Mouse (Mus musculus): Measurements from ENCODE around the gene A930017K11Rik. TPM values are rescaled to one million over a fixed set of nuclear protein-coding genes. Genes with fewer than 3 reads are reported as not detected.

Gene A930017K11Rik
- polyA plus RNA-seq, 1 experiment, result not detected

DNA sequence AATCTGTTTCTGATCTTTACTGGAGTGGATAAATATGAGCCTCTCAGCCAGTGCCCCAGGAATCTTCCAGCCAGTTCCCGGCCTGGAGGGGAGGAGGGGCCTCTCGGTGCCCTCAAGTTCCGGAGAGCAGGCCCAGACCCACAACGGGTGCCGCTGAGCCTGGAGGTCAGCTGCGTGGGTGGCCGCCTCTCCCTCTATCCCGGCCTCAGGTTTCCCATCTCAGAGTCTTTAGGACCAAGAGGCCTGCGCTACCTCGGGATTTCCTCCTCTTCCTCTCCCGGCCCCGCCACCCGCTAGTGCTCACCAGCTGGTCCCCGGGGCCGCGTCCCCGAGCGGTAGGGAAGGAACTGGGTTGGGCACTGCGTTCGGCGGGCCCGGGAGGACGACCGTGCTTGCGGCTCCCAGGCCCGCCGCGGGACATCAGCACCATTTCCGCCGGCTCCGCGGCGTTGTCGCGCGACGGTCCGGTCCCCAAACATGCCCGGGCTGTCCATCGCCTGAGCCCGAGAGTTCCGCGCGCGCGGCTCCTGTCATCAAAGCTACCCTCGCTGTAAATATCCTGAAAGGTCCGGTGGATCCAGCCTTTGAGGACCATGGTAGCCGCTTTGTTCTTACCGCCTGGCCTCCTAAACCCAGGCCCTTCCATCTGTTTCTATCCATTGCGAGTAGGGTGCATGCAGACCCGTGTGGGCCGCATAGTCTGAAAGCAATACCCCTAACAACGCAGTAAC, 10.7 kb downstream of the A930017K11Rik start:
- WGBS, result 3% methylated on average over 54 of the region's 54 CpGs
- no peak for TF ChIP-seq CTCF (IDR thresholded peaks at IDR 0.05; ENCODE audit: control insufficient read depth, insufficient read depth, low read length)
- TF ChIP-seq POLR2A (IDR thresholded peaks at IDR 0.05; ENCODE audit: borderline replicate concordance, control insufficient read depth, low read depth, low read length), result peak; percentile 58; the same call in 1 of the 2 replicates
- Histone ChIP-seq H3K4me1 (ENCODE audit: control insufficient read depth, insufficient read depth, low read length) (peaks cover 4% of the 10 kb centered on the region; the same call in 1 of the 2 replicates), H3K27ac (ENCODE audit: control insufficient read depth, insufficient read depth, low read depth, low read length, poor library complexity) (peak overlapping the region; percentile 86), H3K4me3 (replicated peaks; ENCODE audit: control insufficient read depth, low read depth, low read length) (peak overlapping the region; percentile 96)

- no peak overlapping the region for H3K4me3 ChIP-seq (replicated peaks; ENCODE audit: control insufficient read depth, low read depth, low read length)
- no peaks in the 10 kb centered on the region; the same call in 1 of the 2 replicates for H3K4me1 ChIP-seq (ENCODE audit: control insufficient read depth, insufficient read depth, low read length)
- TF ChIP-seq POLR2A (IDR thresholded peaks at IDR 0.05; ENCODE audit: borderline replicate concordance, control insufficient read depth, low read depth, low read length), result no peak
- no peak for TF ChIP-seq CTCF (IDR thresholded peaks at IDR 0.05; ENCODE audit: control insufficient read depth, insufficient read depth, low read length)
- 94% methylated on average over 1 of the region's 1 CpGs for WGBS
- H3K27ac ChIP-seq (ENCODE audit: control insufficient read depth, insufficient read depth, low read depth, low read length, poor library complexity), result no peak overlapping the region
These were observed 17.8 kb downstream of the A930017K11Rik start for GRCm38 (mm10) chr17:25934526-25934925.

DNA sequence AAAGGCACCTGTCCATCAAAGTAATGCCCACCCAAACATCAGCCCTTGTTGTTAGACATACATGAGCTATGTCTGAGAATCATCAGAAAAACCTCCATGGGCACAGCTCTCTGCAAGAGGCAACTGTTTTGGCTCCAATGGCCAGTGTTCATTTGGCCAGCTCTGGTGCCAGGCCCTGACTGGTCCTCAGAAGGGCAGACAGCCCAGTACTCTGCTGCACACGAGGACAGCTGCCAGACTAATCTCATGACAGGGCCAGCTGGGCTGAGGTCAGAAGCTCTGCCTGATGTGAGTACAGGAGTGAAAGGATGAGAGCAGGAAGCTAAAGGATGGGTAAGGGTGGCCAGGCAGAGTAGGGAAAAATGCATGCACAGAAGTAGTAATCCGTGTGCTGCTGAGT, 27.0 kb downstream of the A930017K11Rik start:
- no peak overlapping the region for H3K27ac ChIP-seq (ENCODE audit: control insufficient read depth, insufficient read depth, low read depth, low read length, poor library complexity)
- TF ChIP-seq POLR2A (IDR thresholded peaks at IDR 0.05; ENCODE audit: borderline replicate concordance, control insufficient read depth, low read depth, low read length), result no peak
- no peak for TF ChIP-seq CTCF (IDR thresholded peaks at IDR 0.05; ENCODE audit: control insufficient read depth, insufficient read depth, low read length)
- whole genome bisulfite sequencing, result 83% methylated on average over 2 of the region's 2 CpGs

DNA sequence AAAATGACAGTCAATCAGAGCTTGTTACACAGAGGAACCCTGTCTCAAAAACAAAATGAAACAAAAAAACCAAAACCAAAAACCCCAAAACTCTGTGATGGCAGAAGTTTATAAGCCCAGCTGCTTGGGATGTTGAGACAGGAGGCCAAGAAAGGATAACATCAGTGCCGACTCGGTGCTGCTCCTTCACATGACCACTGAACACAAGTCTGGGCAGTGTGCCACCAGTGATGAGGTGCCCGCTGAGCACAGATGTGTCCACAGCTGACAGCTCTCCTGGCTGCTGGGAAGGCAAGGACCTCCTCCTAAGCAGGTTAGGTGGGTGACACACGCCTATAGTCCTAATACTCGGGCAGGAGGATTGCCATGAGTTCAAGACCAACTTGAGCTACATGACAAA, 30.2 kb downstream of the A930017K11Rik start:
- no peak overlapping the region for H3K27ac ChIP-seq (ENCODE audit: control insufficient read depth, insufficient read depth, low read depth, low read length, poor library complexity)
- H3K4me3 ChIP-seq (replicated peaks; ENCODE audit: control insufficient read depth, low read depth, low read length), result no peak overlapping the region
- WGBS, result 40% methylated on average over 5 of the region's 5 CpGs
- peaks cover 2% of the 10 kb centered on the region; the same call in 1 of the 2 replicates for H3K4me1 ChIP-seq (ENCODE audit: control insufficient read depth, insufficient read depth, low read length)
- TF ChIP-seq CTCF (IDR thresholded peaks at IDR 0.05; ENCODE audit: control insufficient read depth, insufficient read depth, low read length), result no peak
- TF ChIP-seq POLR2A (IDR thresholded peaks at IDR 0.05; ENCODE audit: borderline replicate concordance, control insufficient read depth, low read depth, low read length), result no peak

More for the DNA sequence above, 27.0 kb downstream of the A930017K11Rik start:
- H3K4me1 ChIP-seq (ENCODE audit: control insufficient read depth, insufficient read depth, low read length), result no peaks in the 10 kb centered on the region
- no peak overlapping the region for H3K4me3 ChIP-seq (replicated peaks; ENCODE audit: control insufficient read depth, low read depth, low read length)

DNA sequence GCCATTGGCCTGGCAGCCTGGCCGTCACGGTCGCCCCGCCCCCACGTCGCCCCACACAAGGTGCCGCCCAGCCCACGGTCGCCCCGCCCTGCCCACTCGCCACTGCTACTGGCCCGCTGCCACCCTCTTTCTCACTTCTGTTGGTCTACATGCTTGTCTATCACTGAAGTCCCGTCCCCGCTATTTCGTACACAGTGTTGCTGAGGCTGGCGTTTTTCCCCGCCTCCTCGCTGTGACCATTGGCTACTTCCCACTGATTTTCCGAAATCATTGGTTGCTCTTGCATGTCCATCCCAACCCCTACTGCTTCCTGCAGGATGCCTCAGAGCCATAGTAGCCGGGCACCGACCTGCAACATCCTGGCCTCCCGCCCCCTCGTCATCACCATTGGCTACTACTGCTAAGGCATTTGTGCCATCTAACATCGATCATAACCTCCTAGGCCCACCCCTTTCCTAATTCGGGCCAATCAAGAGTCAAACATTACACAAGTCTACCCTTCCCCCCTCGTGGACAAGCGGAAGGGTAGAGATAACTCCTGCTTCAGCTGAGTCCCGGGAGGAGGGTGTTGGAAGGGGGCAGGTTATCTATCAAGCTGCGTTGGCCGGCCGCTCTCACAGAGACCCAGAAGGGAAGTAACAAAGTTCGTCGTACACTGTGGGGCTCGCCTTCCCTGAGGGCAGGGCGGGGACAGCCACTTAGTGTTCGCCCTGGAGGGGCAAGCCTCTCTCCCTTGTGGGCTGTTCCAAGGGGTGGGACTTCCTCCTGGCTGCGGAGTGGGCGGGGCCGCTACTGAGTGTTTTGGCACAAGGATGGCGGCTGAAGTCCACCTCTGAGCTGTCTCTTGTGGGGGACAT, 32.4 kb downstream of the A930017K11Rik start:
- Histone ChIP-seq H3K4me3 (replicated peaks; ENCODE audit: control insufficient read depth, low read depth, low read length) (peak overlapping the region; percentile 88), H3K27ac (ENCODE audit: control insufficient read depth, insufficient read depth, low read depth, low read length, poor library complexity) (peak overlapping the region; percentile 94), H3K4me1 (ENCODE audit: control insufficient read depth, insufficient read depth, low read length) (peaks cover 2% of the 10 kb centered on the region; the same call in 1 of the 2 replicates)
- TF ChIP-seq POLR2A (IDR thresholded peaks at IDR 0.05; ENCODE audit: borderline replicate concordance, control insufficient read depth, low read depth, low read length), result peak; percentile 43; the same call in 1 of the 2 replicates
- 0 out of 2 replicates have a peak, but pooled peaks have one; percentile 8 for TF ChIP-seq CTCF (IDR thresholded peaks at IDR 0.05; ENCODE audit: control insufficient read depth, insufficient read depth, low read length)
- WGBS, result under 1% methylated on average over 40 of the region's 40 CpGs

GRCm38 (mm10) chr17:25919144-25919785, 33.1 kb downstream of the A930017K11Rik start, which contains the start of gene Rab40c:
Gene Rab40c (minus strand): TSS chr17:25919727.
- peak within 1 kb of the TSS; percentile 94 for H3K27ac ChIP-seq (ENCODE audit: control insufficient read depth, insufficient read depth, low read depth, low read length, poor library complexity)
- peaks cover 2% of the 10 kb centered on the region; the same call in 1 of the 2 replicates for H3K4me1 ChIP-seq (ENCODE audit: control insufficient read depth, insufficient read depth, low read length)
- peak within 1 kb of the TSS; percentile 100 for H3K4me3 ChIP-seq (replicated peaks; ENCODE audit: control insufficient read depth, low read depth, low read length)
- WGBS, result under 1% methylated on average over 59 of the region's 78 CpGs
- no peak for TF ChIP-seq CTCF (IDR thresholded peaks at IDR 0.05; ENCODE audit: control insufficient read depth, insufficient read depth, low read length)
- no peak for TF ChIP-seq POLR2A (IDR thresholded peaks at IDR 0.05; ENCODE audit: borderline replicate concordance, control insufficient read depth, low read depth, low read length)

DNA sequence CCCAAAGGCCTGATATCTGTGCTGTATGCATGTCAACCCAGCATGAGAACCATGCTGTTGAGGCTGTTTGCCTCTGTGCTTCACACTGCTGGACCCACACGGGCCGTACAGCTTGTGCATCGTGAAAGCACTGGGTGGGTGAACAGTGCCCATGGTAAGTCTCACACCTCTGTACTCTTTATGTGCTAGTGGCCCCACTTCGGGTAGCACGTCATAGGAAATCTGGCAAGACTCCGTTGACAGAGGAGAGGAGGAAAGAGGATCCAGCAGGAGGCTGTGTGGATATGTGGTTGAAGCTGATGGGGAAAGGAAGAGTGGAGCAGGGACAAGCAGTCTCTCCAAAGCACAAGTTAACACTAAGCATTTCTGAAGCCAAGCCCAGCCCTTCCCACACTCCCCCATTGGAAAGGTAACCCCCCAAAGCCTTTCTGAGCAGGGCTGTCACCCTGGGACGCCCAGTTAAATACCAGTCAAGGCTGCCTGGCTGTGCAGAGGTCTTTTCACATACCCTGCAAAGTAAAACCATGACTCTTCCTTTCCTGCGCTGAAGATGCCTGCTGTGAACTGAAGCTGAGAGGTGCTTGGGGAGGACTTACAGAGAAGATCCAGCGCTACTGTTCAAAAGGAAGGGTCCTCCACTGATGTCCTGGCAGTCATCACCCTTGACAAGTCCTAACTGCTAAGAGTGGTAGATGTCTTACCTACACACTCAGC, 34.2 kb downstream of the A930017K11Rik start:
- 84% methylated on average over 9 of the region's 9 CpGs for WGBS
- H3K4me3 ChIP-seq (replicated peaks; ENCODE audit: control insufficient read depth, low read depth, low read length), result no peak overlapping the region
- H3K4me1 ChIP-seq (ENCODE audit: control insufficient read depth, insufficient read depth, low read length), result peaks cover 4% of the 10 kb centered on the region; the same call in 1 of the 2 replicates
- no peak overlapping the region for H3K27ac ChIP-seq (ENCODE audit: control insufficient read depth, insufficient read depth, low read depth, low read length, poor library complexity)
- no peak for TF ChIP-seq POLR2A (IDR thresholded peaks at IDR 0.05; ENCODE audit: borderline replicate concordance, control insufficient read depth, low read depth, low read length)
- TF ChIP-seq CTCF (IDR thresholded peaks at IDR 0.05; ENCODE audit: control insufficient read depth, insufficient read depth, low read length), result no peak
